Mouse (Mus musculus) fat pad, adult 2 months (tissue): Measurements from ENCODE around the gene Sik2.

ENCODE experiments used
- DNase-seq: peaks from one replicate; pipeline ENCODE4 v3.0.0-alpha.2; 2011; ENCODE audit warnings: low read depth, low spot score; ENCODE audit errors: extremely low read depth

The Sik2 gene

DNA sequence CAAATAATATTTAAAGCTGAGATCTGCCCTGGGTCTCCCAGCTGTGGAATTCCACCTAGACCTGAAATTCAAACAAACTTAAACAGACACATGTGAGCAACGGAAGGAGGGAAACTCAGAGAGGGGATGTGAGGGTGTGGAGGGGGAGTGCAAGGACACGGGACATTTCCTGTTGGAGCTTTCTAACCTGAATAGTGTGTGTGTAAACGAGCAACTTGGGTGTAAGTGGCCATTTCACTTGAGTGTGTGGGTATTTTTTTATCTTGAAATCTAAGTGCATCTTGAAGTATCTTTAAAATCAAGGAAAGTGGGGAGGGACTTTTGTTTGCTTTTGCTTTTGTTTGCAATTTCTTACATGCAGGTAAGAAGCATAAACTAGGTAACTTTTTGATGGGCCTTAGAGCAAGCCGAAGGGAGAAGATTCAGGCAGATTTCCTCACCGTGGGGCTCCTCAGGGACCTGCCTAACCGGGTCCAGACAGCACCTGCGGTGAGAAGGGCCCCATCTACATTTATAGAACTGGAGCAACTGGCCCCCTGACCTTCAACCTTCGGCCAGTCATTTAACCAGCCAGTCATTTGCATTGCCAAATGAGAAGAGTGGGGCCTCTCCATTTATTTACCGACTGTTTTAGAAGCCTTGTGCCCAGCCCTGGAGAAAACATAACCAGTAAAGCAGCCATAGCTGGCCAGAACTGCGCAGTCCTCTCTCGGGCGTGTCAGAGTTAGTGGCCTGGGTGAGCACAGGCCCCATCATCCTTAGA, 161.1 kb downstream of the Sik2 start:
- DNase-seq = no peak

DNA sequence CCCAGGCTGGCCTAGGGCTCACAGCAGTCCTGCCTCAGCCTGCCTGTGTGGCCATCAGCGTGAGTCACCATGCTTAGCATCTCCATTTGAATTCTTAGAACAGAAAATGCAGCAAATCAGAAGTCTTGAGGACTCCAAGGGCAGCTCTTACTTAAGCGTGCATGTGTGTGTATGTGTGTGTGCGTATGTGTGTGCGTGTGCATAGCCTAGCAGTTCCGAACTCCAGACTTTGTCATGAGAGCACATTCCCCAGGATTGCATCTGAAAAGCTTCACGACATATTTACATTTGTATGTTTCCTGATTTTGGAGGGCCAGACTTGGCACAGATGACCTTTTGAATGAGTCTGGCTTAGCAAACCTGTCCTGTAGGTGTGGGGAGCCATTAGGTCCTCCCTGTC, 161.7 kb downstream of the Sik2 start:
- no peak for DNase-seq

DNA sequence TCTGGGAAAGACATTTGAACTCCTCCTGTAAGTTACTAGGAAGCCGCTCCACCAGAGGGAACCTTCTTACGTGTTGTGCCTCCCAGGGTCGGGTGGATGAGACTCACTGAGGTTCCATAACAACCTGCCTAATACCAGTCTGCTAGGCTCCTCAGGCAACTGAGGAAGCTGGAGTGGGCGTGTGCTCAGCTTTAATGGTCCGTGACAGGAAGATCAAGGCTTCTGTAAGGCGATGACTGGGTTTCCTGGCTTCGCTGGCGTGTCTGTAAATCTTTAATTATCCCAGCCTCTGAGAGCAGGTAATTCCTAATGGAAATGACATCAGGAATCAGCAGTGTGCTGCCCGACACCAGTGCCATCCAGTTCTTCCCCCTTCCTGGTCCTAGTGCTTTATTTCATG, 163.3 kb downstream of the Sik2 start:
- peak; percentile 31 for DNase-seq

DNA sequence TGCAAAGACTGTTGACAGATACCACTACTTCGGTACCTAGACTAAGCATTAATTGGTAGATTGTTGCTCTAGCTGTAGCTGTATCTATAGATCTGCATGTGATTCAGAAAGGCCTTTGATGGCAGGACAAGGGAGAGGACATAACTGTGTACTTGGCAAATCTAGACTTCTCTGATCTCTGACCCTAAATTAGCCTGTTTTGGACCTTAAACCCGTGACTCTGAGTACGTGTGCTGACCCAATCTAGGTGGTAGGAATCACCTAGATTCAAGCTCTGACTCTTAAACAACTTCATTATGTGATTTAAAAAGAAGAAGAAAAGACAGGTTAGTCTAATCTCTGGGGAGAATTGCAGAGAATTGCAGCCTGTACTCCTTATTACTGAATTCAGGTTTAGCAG, 163.8 kb downstream of the Sik2 start, which contains the start of gene Ppp2r1b:
TSS of gene Ppp2r1b (plus strand) at position 221 of the 400 bp plus-strand sequence.
- DNase-seq = no peak
